Mouse (Mus musculus) stomach, embryonic 14.5 days (tissue): ENCODE data around the gene Cacna1b. TPM values are rescaled to one million over a fixed set of nuclear protein-coding genes. Genes with fewer than 3 reads are reported as not detected.

ENCODE experiments used
- ATAC-seq: fragments of 200-750 bp; cut with Nextera tagmentation; 2 replicates; pipeline ENCODE4 v1.8.0; 2017; ENCODE audit warnings: low read depth, moderate TSS enrichment; ENCODE audit not compliant: insufficient number of reproducible peaks, insufficient read depth, low FRiP score
- H3K27ac ChIP-seq: fragments of 300-500 bp; sonication (generic); 2 replicates; pipeline ENCODE4 v1.5.1; 2014; ENCODE audit warnings: mild to moderate bottlenecking, low read length, moderate library complexity, mixed read lengths
- H3K27me3 ChIP-seq: fragments of 300-500 bp; sonication (generic); 2 replicates; pipeline ENCODE4 v1.6.1; 2014; ENCODE audit warnings: low read length, control low read depth, mixed read lengths; ENCODE audit not compliant: control insufficient read depth, insufficient read depth
- H3K36me3 ChIP-seq: fragments of 300-500 bp; sonication (generic); 2 replicates; pipeline ENCODE4 v1.6.1; 2014; ENCODE audit warnings: mild to moderate bottlenecking, control low read depth, low read length, moderate library complexity, mixed read lengths; ENCODE audit not compliant: control insufficient read depth, insufficient read depth
- H3K4me1 ChIP-seq: fragments of 300-500 bp; sonication (generic); 2 replicates; pipeline ENCODE4 v1.6.1; 2014; ENCODE audit warnings: low read length, control low read depth, mixed read lengths; ENCODE audit not compliant: control insufficient read depth, insufficient read depth
- H3K4me2 ChIP-seq: fragments of 300-500 bp; sonication (generic); replicated peaks from 2 replicates; pipeline ENCODE4 v1.6.1; 2014; ENCODE audit warnings: low read depth, low read length, control low read depth
- H3K4me3 ChIP-seq: fragments of 300-500 bp; sonication (generic); 2 replicates; pipeline ENCODE4 v1.5.1; 2014; ENCODE audit warnings: low read depth, low read length, control low read depth
- H3K9ac ChIP-seq: fragments of 300-500 bp; sonication (generic); replicated peaks from 2 replicates; pipeline ENCODE4 v1.6.1; 2014; ENCODE audit warnings: low read depth, mild to moderate bottlenecking, control low read depth, low read length, moderate library complexity, mixed read lengths
- H3K9me3 ChIP-seq: fragments of 300-500 bp; sonication (generic); 2 replicates; pipeline ENCODE4 v1.6.1; 2016; ENCODE audit warnings: low read depth, low read length, control low read depth; ENCODE audit not compliant: control insufficient read depth
- WGBS: fragments of 180-500 bp; shearing (Covaris S2); extraction: QIAGEN DNeasy Blood & Tissue Kit; methylation state at CpG from one replicate; pipeline ENCODE4 v1.1.7; 2014; 5-methylcytosine and 5-hydroxymethylcytosine counted together
- polyA plus RNA-seq: library from polyadenylated mRNA; unstranded; fragments of >200 nt; fragmentation: Nextera tagmentation; extraction: Ambion mirVana; gene quantifications from 2 replicates; pipeline ENCODE4 v1.2.1, GENCODE M21; 2014

The Cacna1b gene
- polyA plus RNA-seq, 1 experiment from 2014 or later = 1.3 TPM

DNA sequence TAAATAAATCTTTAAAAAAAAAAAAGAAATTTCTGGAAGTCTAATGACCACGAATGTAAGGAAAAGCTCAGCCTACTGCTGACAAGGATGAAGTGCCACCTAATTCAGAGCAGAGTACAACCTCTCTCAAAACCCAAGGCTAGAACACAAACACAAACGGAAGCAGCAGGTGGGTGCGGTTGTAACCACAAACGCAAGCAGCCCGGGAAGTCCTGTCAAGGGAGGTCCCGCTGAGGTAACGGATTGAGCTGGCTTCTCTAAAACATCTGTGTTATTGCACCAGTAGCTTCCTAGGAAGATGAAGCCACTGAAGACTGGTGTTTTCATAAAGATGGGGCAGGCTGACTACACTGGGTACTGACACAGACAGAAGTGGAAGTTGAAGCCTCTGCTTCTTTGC, 15.1 kb downstream of the Cacna1b start:
- Histone ChIP-seq H3K27ac (no peak overlapping the region), H3K9me3 (no peaks in the 10 kb centered on the region), H3K4me1 (no peaks in the 10 kb centered on the region), H3K9ac (no peak overlapping the region), H3K27me3 (no peaks in the 10 kb centered on the region), H3K4me2 (no peak overlapping the region), H3K4me3 (no peak overlapping the region), H3K36me3 (no peaks in the 10 kb centered on the region)
- no peak for ATAC-seq
- 62% methylated on average over 7 of the region's 7 CpGs for WGBS

DNA sequence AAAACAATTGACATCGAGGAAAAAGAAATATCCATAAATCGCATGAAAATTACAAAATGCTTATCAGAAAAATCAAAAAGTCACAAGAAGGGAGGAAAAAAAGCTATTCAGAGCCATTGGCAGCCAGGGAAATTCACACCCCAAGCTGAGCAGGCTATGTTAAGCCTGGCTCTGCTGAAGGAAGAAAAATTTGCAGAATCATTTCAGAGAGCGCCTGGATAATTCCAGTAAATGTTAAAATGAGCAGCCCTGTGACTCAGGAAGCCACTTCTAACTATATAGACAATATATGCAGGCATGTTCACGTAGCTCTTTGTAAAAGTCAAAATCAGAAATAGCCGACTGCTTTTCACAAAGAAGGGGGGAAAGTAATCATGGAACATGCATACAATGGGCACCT, 23.3 kb downstream of the Cacna1b start:
- H3K9ac ChIP-seq = no peak overlapping the region
- no peak for ATAC-seq
- no peak overlapping the region for H3K4me3 ChIP-seq
- H3K27ac ChIP-seq = no peak overlapping the region
- no peaks in the 10 kb centered on the region; the same call in 1 of the 2 replicates for H3K9me3 ChIP-seq
- WGBS = 85% methylated on average over 5 of the region's 5 CpGs
- no peaks in the 10 kb centered on the region for H3K4me1 ChIP-seq
- no peaks in the 10 kb centered on the region for H3K27me3 ChIP-seq
- H3K4me2 ChIP-seq = no peak overlapping the region
- no peaks in the 10 kb centered on the region for H3K36me3 ChIP-seq

DNA sequence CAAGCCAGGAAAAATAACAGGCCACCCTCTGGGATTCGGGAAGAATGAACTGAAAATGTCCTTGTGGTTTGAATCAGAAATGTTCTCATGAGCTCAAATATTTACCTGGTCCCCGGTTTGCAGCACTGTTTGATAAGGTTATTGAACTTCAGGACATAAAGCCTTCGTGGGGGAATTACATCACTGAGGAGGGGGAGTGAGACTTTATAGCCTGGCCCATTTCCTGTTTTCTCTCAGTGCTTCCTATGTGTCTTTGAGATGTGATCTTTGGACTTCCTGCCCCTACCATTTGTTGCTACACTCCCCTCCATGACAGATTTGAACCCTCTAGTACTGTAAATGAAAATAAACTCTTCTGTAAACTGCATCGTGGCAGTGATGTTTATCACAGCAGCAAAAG, 29.8 kb downstream of the Cacna1b start:
- H3K27me3 ChIP-seq = no peaks in the 10 kb centered on the region
- H3K4me2 ChIP-seq = no peak overlapping the region
- ATAC-seq = no peak
- H3K9ac ChIP-seq = no peak overlapping the region
- H3K4me1 ChIP-seq = no peaks in the 10 kb centered on the region
- H3K9me3 ChIP-seq = no peaks in the 10 kb centered on the region; the same call in 1 of the 2 replicates
- H3K36me3 ChIP-seq = no peaks in the 10 kb centered on the region
- no peak overlapping the region for H3K4me3 ChIP-seq
- no peak overlapping the region for H3K27ac ChIP-seq
- 61% methylated on average over 4 of the region's 4 CpGs for WGBS

DNA sequence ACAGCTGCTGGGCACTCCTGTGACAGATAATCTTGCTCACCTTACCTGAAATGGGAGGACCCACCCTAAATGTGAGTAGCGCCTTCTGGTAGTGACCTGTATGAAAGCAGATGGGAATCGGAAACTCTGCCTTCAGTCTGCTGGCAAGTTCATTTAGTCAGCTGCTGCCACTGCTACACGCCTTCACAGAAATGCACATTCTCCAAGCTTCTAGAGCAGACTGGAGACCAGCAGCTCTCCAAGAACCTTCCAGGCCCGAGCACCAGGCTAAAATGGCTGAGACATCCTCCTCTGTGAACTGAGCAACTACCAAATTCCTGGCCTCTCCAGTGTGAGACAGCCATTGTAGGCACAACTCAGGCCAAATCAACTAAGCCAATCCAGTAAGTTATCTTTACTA, 37.1 kb downstream of the Cacna1b start:
- no peak for ATAC-seq
- no peaks in the 10 kb centered on the region for H3K27me3 ChIP-seq
- no peak overlapping the region for H3K27ac ChIP-seq
- no peak overlapping the region for H3K4me3 ChIP-seq
- no peaks in the 10 kb centered on the region for H3K9me3 ChIP-seq
- no peaks in the 10 kb centered on the region for H3K4me1 ChIP-seq
- H3K36me3 ChIP-seq = no peaks in the 10 kb centered on the region
- H3K9ac ChIP-seq = no peak overlapping the region
- H3K4me2 ChIP-seq = no peak overlapping the region
- WGBS = 91% methylated on average over 4 of the region's 4 CpGs

DNA sequence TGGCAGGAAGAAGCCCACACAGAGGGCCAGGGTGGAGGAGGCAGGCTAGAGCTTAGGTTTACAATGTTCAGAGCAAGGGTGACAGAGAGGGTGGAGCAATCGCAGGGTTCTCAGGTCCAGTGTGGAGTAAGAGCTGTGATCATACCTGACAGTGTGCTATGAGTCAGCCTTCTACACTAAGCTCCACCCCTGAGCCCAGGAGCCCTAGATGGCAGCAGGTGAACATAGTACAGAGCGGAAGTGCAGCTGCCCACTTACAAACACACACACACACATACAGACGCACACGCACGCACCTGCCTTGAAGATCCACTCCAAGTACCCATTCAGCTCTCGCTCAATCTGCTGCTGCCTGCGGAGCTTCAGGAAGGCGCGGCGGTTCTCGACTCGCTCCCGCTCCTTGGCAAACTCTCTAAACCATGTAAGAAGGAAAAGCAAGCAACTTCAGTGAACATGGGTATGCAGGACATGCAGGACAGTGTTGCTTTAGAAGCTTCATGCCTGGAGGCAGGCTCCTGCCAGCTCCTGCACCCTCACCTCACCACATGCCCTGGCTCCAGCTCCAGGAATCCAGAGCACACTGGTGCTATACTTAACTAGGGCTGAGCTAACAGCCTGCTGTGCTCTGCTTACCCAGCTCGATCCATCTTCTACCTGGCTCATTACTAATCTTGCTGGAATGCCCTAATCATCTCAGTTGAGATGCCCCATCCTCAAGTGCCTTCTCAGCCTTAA, 43.1 kb downstream of the Cacna1b start:
- ATAC-seq = no peak
- Histone ChIP-seq H3K4me2 (no peak overlapping the region), H3K9me3 (no peaks in the 10 kb centered on the region), H3K4me3 (no peak overlapping the region), H3K9ac (no peak overlapping the region), H3K27ac (no peak overlapping the region), H3K27me3 (no peaks in the 10 kb centered on the region), H3K36me3 (no peaks in the 10 kb centered on the region), H3K4me1 (no peaks in the 10 kb centered on the region)
- WGBS = 92% methylated on average over 14 of the region's 14 CpGs

DNA sequence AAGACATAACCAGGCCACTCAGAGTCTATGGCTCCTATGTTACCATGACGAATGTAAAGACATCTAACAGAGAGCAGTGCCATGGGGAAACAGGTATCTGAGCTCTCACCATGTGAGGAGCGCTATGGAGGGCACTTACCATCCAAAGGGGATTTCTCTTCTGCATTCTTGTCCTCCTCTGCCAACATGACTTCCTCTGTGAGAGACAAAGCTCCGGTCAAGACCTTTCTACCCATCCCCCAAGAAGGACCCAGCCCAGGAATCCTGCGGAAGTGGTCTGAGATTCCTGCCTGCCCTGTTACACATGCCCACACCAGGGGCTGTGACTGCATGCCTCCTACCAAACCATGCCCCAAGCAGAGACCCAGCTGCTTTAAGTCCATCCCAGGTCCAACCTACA, 44.0 kb downstream of the Cacna1b start:
- ATAC-seq = no peak
- H3K4me3 ChIP-seq = no peak overlapping the region
- H3K4me1 ChIP-seq = no peaks in the 10 kb centered on the region
- 89% methylated on average over 4 of the region's 4 CpGs for WGBS
- H3K4me2 ChIP-seq = no peak overlapping the region
- H3K27ac ChIP-seq = no peak overlapping the region
- H3K9me3 ChIP-seq = no peaks in the 10 kb centered on the region
- no peaks in the 10 kb centered on the region for H3K27me3 ChIP-seq
- H3K36me3 ChIP-seq = no peaks in the 10 kb centered on the region
- no peak overlapping the region for H3K9ac ChIP-seq

DNA sequence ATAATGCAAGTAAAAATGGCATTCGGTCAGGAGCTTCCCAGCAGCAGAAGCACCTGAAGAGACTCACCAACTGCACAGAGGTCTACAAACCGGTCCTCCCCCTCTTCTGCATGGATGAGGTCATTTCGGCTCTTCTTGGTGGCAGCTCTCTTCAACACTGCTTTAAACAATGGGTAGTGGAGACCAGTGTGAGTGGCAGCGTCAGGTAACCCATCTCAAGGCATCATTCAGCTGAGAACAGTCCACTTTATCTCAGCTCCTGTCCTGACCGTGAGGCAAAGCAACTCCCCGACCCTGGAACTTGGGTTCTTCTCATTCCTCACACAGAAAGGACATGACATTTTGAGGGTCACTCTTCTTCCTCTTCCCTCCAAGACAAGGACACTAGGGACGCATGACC, 45.0 kb downstream of the Cacna1b start:
- no peaks in the 10 kb centered on the region for H3K4me1 ChIP-seq
- no peak overlapping the region for H3K9ac ChIP-seq
- H3K4me3 ChIP-seq = no peak overlapping the region
- ATAC-seq = no peak
- H3K36me3 ChIP-seq = no peaks in the 10 kb centered on the region
- 83% methylated on average over 7 of the region's 7 CpGs for WGBS
- no peak overlapping the region for H3K27ac ChIP-seq
- no peaks in the 10 kb centered on the region for H3K27me3 ChIP-seq
- H3K9me3 ChIP-seq = no peaks in the 10 kb centered on the region
- H3K4me2 ChIP-seq = no peak overlapping the region

DNA sequence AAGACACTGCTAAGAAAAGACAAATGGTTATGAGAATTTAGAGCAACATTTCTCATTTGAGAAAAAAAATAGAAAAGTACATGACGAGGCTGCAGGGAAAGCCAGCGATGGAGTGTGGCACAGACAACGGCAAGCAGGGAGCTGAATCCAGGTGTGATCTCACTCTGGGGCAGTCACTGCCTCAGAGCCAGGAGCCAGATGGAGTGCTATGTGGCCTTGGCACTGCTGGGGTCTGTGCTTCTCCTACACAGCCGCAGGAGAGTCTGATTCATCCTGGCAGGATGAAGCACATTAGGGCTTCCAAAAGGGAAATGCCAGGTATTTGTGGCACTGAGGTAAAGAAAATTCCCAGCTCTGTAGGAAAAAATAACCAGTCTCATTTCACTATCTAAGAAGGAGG, 45.5 kb downstream of the Cacna1b start:
- Histone ChIP-seq H3K4me1 (no peaks in the 10 kb centered on the region), H3K27me3 (no peaks in the 10 kb centered on the region), H3K36me3 (no peaks in the 10 kb centered on the region), H3K4me2 (no peak overlapping the region), H3K9me3 (no peaks in the 10 kb centered on the region), H3K27ac (no peak overlapping the region), H3K4me3 (no peak overlapping the region), H3K9ac (no peak overlapping the region)
- 74% methylated on average over 4 of the region's 4 CpGs for WGBS
- no peak for ATAC-seq

DNA sequence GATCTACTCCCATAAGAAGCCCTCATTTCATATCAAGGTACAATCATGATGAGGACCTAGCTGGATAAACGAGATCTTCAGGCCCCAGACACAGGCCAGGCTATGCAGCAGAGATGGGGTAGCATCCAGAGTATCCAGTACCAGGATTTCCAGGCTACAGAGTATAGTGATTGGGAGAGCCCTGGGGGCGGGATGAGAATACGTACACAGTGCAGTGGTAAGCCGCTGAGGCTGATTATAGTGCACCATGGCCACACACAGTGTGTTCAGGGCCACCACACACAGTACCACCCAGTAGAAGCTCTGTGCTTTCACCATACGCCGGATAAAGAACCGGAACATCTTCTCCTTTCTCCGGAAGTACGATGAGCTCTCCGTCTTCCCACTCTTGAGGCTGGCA, 57.0 kb downstream of the Cacna1b start:
- H3K4me3 ChIP-seq = no peak overlapping the region
- H3K36me3 ChIP-seq = no peaks in the 10 kb centered on the region
- no peak overlapping the region for H3K27ac ChIP-seq
- ATAC-seq = no peak
- no peak overlapping the region for H3K9ac ChIP-seq
- no peaks in the 10 kb centered on the region for H3K9me3 ChIP-seq
- 74% methylated on average over 10 of the region's 10 CpGs for WGBS
- no peaks in the 10 kb centered on the region for H3K27me3 ChIP-seq
- H3K4me1 ChIP-seq = no peaks in the 10 kb centered on the region
- no peak overlapping the region for H3K4me2 ChIP-seq
